Mouse (Mus musculus) CD8-positive naive resting alpha-beta T cell, adult 57 days (primary cell): ENCODE measurements around the gene C1galt1. TPM values are rescaled to one million over a fixed set of nuclear protein-coding genes. Genes with fewer than 3 reads are reported as not detected.

Source experiments
- total RNA-seq: library from RNA; stranded (reverse); gene quantifications from one replicate; pipeline ENCODE4 v1.2.4, GENCODE M21; 2023

C1galt1 gene
- total RNA-seq = 25.8 TPM

DNA sequence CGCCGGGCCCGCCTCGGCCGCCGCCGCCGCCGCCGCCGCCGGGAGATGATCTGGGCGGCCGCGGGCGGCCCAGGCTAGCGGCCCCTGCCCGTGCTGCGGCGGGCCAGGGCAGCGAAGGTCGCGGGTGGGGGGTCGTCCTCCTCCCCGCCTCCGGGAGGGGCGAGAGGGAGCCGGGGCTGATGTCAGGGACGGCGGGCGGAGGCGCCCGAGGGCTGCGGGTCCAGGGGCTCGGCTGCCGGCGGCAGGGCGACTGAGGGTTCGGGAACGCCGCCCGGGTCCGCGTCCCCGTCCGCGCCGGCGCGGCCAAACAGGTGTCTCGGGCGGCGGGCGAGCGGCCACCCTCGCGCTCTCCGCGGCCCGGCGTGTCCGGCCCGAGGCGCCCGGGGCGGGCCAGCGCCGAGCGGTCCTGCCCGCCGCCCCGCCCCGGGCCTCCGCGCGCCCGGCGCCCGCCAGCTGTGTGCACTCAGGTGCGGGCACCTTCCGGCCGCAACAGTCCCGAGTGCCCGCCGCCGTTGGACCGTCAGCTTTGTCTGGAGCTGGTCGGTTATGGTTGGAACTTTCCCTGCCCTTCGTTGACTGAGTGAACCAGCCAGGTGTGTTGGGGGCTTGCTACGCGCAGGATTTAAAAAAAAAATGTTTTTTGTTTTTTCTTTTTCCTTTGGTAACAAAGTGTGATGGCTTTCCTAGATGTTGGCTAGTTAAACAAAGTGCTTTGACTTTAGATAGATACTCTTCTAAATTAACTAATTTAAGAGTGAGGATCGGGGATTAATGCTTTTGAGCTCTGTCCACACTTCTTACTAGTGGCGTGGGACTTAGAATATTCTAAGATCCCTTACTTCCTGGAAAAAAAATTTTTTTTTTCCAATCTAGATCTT lies at the start of gene C1galt1:
Gene C1galt1, plus strand, starts transcription at position 41 of the 878 bp plus-strand sequence.

Other genes with a start within 250 kb of the C1galt1 start
- 5.7 TPM for gene Asns, start 151.6 kb upstream of the C1galt1 start, total RNA-seq